Mouse (Mus musculus) limb, embryonic 15.5 days (tissue): ENCODE data around the gene Serinc4. TPM values are rescaled to one million over a fixed set of nuclear protein-coding genes. Genes with fewer than 3 reads are reported as not detected.

Source experiments
- ATAC-seq: fragments of 200-750 bp; cut with Nextera tagmentation; 2 replicates; pipeline ENCODE4 v1.8.0; 2017; ENCODE audit warnings: low read depth, moderate TSS enrichment; ENCODE audit not compliant: insufficient number of reproducible peaks, low FRiP score, low TSS enrichment
- H3K27ac ChIP-seq: fragments of 300-500 bp; sonication (generic); 2 replicates; pipeline ENCODE4 v1.5.1; 2015; ENCODE audit warnings: moderate library complexity, mild to moderate bottlenecking, inconsistent platforms
- H3K27me3 ChIP-seq: fragments of 300-500 bp; sonication (generic); 2 replicates; pipeline ENCODE4 v1.6.1; 2015; ENCODE audit warnings: inconsistent platforms
- H3K36me3 ChIP-seq: fragments of 300-500 bp; sonication (generic); 2 replicates; pipeline ENCODE4 v1.6.1; 2015; ENCODE audit warnings: inconsistent platforms
- H3K4me1 ChIP-seq: fragments of 300-500 bp; sonication (generic); 2 replicates; pipeline ENCODE4 v1.6.1; 2015; ENCODE audit warnings: inconsistent platforms
- H3K4me2 ChIP-seq: fragments of 300-500 bp; sonication (generic); 2 replicates; pipeline ENCODE4 v1.6.1; 2015; ENCODE audit warnings: mild to moderate bottlenecking, inconsistent platforms
- H3K4me3 ChIP-seq: fragments of 300-500 bp; sonication (generic); 2 replicates; pipeline ENCODE4 v1.5.1; 2015; ENCODE audit warnings: mild to moderate bottlenecking, inconsistent platforms
- H3K9ac ChIP-seq: fragments of 300-500 bp; sonication (generic); 2 replicates; pipeline ENCODE4 v1.6.1; 2015; ENCODE audit warnings: inconsistent platforms
- H3K9me3 ChIP-seq: fragments of 300-500 bp; sonication (generic); 2 replicates; pipeline ENCODE4 v1.6.1; 2016; ENCODE audit warnings: inconsistent platforms
- WGBS: fragments of 180-500 bp; shearing (Covaris S2); methylation state at CpG from one replicate; pipeline ENCODE4 v1.1.7; 2015; 5-methylcytosine and 5-hydroxymethylcytosine counted together
- microRNA-seq: library from miRNA; unstranded; fragments of <30 nt; microRNA quantifications from one replicate; pipeline ENCODE4, GENCODE M21; 2016
- polyA plus RNA-seq: library from polyadenylated mRNA; unstranded; fragments of >200 nt; fragmentation: Nextera tagmentation; extraction: Ambion mirVana; gene quantifications from 2 replicates; pipeline ENCODE4 v1.2.1, GENCODE M21; 2015

Gene Serinc4
- polyA plus RNA-seq, 1 experiment from 2014 or later: 0.12 TPM

- Histone ChIP-seq H3K27ac (no peak overlapping the region), H3K36me3 (peaks cover 29% of the 10 kb centered on the region), H3K4me1 (peaks cover 27% of the 10 kb centered on the region), H3K27me3 (no peaks in the 10 kb centered on the region), H3K4me3 (peak overlapping the region; percentile 99), H3K9me3 (no peaks in the 10 kb centered on the region), H3K9ac (no peak overlapping the region), H3K4me2 (peak overlapping the region; percentile 56)
- ATAC-seq: no peak
- WGBS: 59% methylated on average over 3 of the region's 3 CpGs
Observed at GRCm38 (mm10) chr2:121415591-121415990, 41.0 kb downstream of the Serinc4 start.

- ATAC-seq: no peak
- peak overlapping the region; percentile 35; the same call in 1 of the 2 replicates for H3K9ac ChIP-seq
- no peak overlapping the region for H3K27ac ChIP-seq
- peaks cover 29% of the 10 kb centered on the region for H3K36me3 ChIP-seq
- peak overlapping the region; percentile 99 for H3K4me3 ChIP-seq
- no peaks in the 10 kb centered on the region for H3K9me3 ChIP-seq
- 60% methylated on average over 3 of the region's 3 CpGs for WGBS
- H3K4me2 ChIP-seq: peak overlapping the region; percentile 56
- no peaks in the 10 kb centered on the region for H3K27me3 ChIP-seq
- H3K4me1 ChIP-seq: peaks cover 27% of the 10 kb centered on the region
Observed at GRCm38 (mm10) chr2:121415103-121415502, 41.5 kb downstream of the Serinc4 start.

GRCm38 (mm10) chr2:121414139-121414685 lies 42.4 kb downstream of the Serinc4 start:
- H3K9me3 ChIP-seq: no peaks in the 10 kb centered on the region
- no peaks in the 10 kb centered on the region for H3K27me3 ChIP-seq
- peaks cover 27% of the 10 kb centered on the region for H3K4me1 ChIP-seq
- peak overlapping the region; percentile 56 for H3K4me2 ChIP-seq
- peak overlapping the region; percentile 99 for H3K4me3 ChIP-seq
- peak; percentile 57 for ATAC-seq
- peaks cover 29% of the 10 kb centered on the region for H3K36me3 ChIP-seq
- peak overlapping the region; percentile 98 for H3K27ac ChIP-seq
- WGBS: under 1% methylated on average over 32 of the region's 32 CpGs
- H3K9ac ChIP-seq: peak overlapping the region; percentile 99

GRCm38 (mm10) chr2:121413387-121414042 lies 43.1 kb downstream of the Serinc4 start, which contains the start of the genes Pdia3 and Catsper2:
Pdia3 (plus strand) TSS chr2:121413775.
Catsper2 (minus strand) TSS chr2:121413792.
- under 1% methylated on average over 64 of the region's 68 CpGs for WGBS
- ATAC-seq: peak; percentile 98
- Histone ChIP-seq H3K9ac (peak within 1 kb of the TSS; percentile 99), H3K4me3 (peak within 1 kb of the TSS; percentile 99), H3K9me3 (no peaks in the 10 kb centered on the region), H3K36me3 (peaks cover 22% of the 10 kb centered on the region), H3K27ac (peak within 1 kb of the TSS; percentile 98), H3K4me1 (peaks cover 27% of the 10 kb centered on the region), H3K4me2 (peak within 1 kb of the TSS; percentile 56), H3K27me3 (no peaks in the 10 kb centered on the region)

GRCm38 (mm10) chr2:121412843-121413386 lies 43.7 kb downstream of the Serinc4 start:
- 15% methylated on average over 4 of the region's 4 CpGs for WGBS
- H3K4me3 ChIP-seq: peak overlapping the region; percentile 99
- peaks cover 17% of the 10 kb centered on the region for H3K36me3 ChIP-seq
- H3K4me1 ChIP-seq: peaks cover 27% of the 10 kb centered on the region
- no peaks in the 10 kb centered on the region for H3K27me3 ChIP-seq
- no peak for ATAC-seq
- peak overlapping the region; percentile 56 for H3K4me2 ChIP-seq
- 0 out of 2 replicates have a peak, but pooled peaks cover 2% of the 10 kb centered on the region for H3K9me3 ChIP-seq
- H3K9ac ChIP-seq: peak overlapping the region; percentile 48
- H3K27ac ChIP-seq: peak overlapping the region; percentile 98

- WGBS: 32% methylated on average over 4 of the region's 4 CpGs
Observed at GRCm38 (mm10) chr2:121408160-121408559, 48.4 kb downstream of the Serinc4 start.

GRCm38 (mm10) chr2:121403296-121403695 lies 53.3 kb downstream of the Serinc4 start:
- Histone ChIP-seq H3K9me3 (0 out of 2 replicates have a peak, but pooled peaks cover under 1% of the 10 kb centered on the region), H3K9ac (no peak overlapping the region), H3K27me3 (no peaks in the 10 kb centered on the region), H3K36me3 (no peaks in the 10 kb centered on the region), H3K4me3 (no peak overlapping the region), H3K4me1 (no peaks in the 10 kb centered on the region), H3K27ac (no peak overlapping the region), H3K4me2 (no peak overlapping the region)
- no peak for ATAC-seq

More at GRCm38 (mm10) chr2:121408160-121408559, 48.4 kb downstream of the Serinc4 start:
- Histone ChIP-seq H3K36me3 (no peaks in the 10 kb centered on the region), H3K27me3 (no peaks in the 10 kb centered on the region), H3K4me2 (no peak overlapping the region), H3K9me3 (0 out of 2 replicates have a peak, but pooled peaks cover 2% of the 10 kb centered on the region), H3K27ac (no peak overlapping the region), H3K4me3 (no peak overlapping the region), H3K9ac (no peak overlapping the region), H3K4me1 (peaks cover 4% of the 10 kb centered on the region; the same call in 1 of the 2 replicates)
- ATAC-seq: no peak

GRCm38 (mm10) chr2:121396624-121397023 lies 60.0 kb downstream of the Serinc4 start:
- H3K9me3 ChIP-seq: no peaks in the 10 kb centered on the region
- no peak overlapping the region for H3K27ac ChIP-seq
- no peaks in the 10 kb centered on the region for H3K36me3 ChIP-seq
- no peaks in the 10 kb centered on the region for H3K4me1 ChIP-seq
- no peaks in the 10 kb centered on the region for H3K27me3 ChIP-seq
- no peak for ATAC-seq
- H3K9ac ChIP-seq: no peak overlapping the region
- WGBS: 16% methylated on average over 8 of the region's 8 CpGs
- no peak overlapping the region for H3K4me2 ChIP-seq
- no peak overlapping the region for H3K4me3 ChIP-seq

Small RNA genes lying within 50 kb of the gene (microRNA-seq; reads per million reads assigned to microRNA genes)
- not detected for gene Gm22953

Other genes with a start within 250 kb of the Serinc4 start
- gene Trp53bp1, start 185.4 kb downstream of the Serinc4 start, polyA plus RNA-seq: 52.4 and 62.6 TPM in 2 replicates
- 3.8 and 3.9 TPM in 2 replicates for gene Map1a, start 167.2 kb downstream of the Serinc4 start, polyA plus RNA-seq
- 10.1 and 10.2 TPM in 2 replicates for gene Ppip5k1, start 101.4 kb downstream of the Serinc4 start, polyA plus RNA-seq
- gene Ckmt1, start 99.1 kb downstream of the Serinc4 start, polyA plus RNA-seq: 40.0 and 40.1 TPM in 2 replicates
- gene Strc, start 69.6 kb downstream of the Serinc4 start, polyA plus RNA-seq: not detected in 2 replicates
- gene Pdia3, start 43.0 kb downstream of the Serinc4 start, polyA plus RNA-seq: 841 and 923 TPM in 2 replicates
- gene Catsper2, start 43.0 kb downstream of the Serinc4 start, polyA plus RNA-seq: 2.0 and 2.3 TPM in 2 replicates
- gene Ell3, start 12.5 kb downstream of the Serinc4 start, polyA plus RNA-seq: 8.8 and 9.5 TPM in 2 replicates
- 552 and 557 TPM in 2 replicates for gene Serf2, start 7.6 kb downstream of the Serinc4 start, polyA plus RNA-seq
- 116 and 126 TPM in 2 replicates for gene Hypk, start 3.5 kb downstream of the Serinc4 start, polyA plus RNA-seq
- gene Mfap1b, start 17.3 kb upstream of the Serinc4 start, polyA plus RNA-seq: 61.3 and 64.4 TPM in 2 replicates
- 29.0 and 29.2 TPM in 2 replicates for gene Mfap1a, start 49.9 kb upstream of the Serinc4 start, polyA plus RNA-seq
- 5.5 and 7.1 TPM in 2 replicates for gene Wdr76, start 49.9 kb upstream of the Serinc4 start, polyA plus RNA-seq